Mouse (Mus musculus) forebrain, embryonic 14.5 days (tissue): ENCODE measurements around the gene Gm5622. TPM values are rescaled to one million over a fixed set of nuclear protein-coding genes. Genes with fewer than 3 reads are reported as not detected.
"Not testable (repeated sequence)": the region's sequence is repeated elsewhere in the genome, so short reads cannot be mapped to it uniquely, and the experiment has no call there.

Experiments
- ATAC-seq: fragments of 200-750 bp; cut with Nextera tagmentation; 2 replicates; pipeline ENCODE4 v1.8.0; 2017; ENCODE audit warnings: mild to moderate bottlenecking, moderate library complexity
- DNase-seq: peaks from one replicate; pipeline ENCODE4 v3.0.0-alpha.2; 2015; ENCODE audit warnings: low spot score
- H3K27ac ChIP-seq: fragments of 300-500 bp; sonication (generic); 2 replicates; pipeline ENCODE4 v1.5.1; 2014; ENCODE audit warnings: low read depth, mild to moderate bottlenecking, control low read depth, low read length, moderate library complexity
- H3K27me3 ChIP-seq: fragments of 300-500 bp; sonication (generic); replicated peaks from 2 replicates; pipeline ENCODE4 v1.6.1; 2014; ENCODE audit warnings: low read length, control low read depth, mixed read lengths; ENCODE audit not compliant: control insufficient read depth, insufficient read depth
- H3K36me3 ChIP-seq: fragments of 300-500 bp; sonication (generic); 2 replicates; pipeline ENCODE4 v1.6.1; 2014; ENCODE audit warnings: low read length, control low read depth; ENCODE audit not compliant: control insufficient read depth, insufficient read depth
- H3K4me1 ChIP-seq: fragments of 300-500 bp; sonication (generic); 2 replicates; pipeline ENCODE4 v1.6.1; 2014; ENCODE audit warnings: antibody characterized with exemption, low read length, control low read depth; ENCODE audit not compliant: control insufficient read depth, insufficient read depth
- H3K4me2 ChIP-seq: fragments of 300-500 bp; sonication (generic); 2 replicates; pipeline ENCODE4 v1.6.1; 2014; ENCODE audit warnings: mild to moderate bottlenecking, control low read depth, low read length
- H3K4me3 ChIP-seq: fragments of 300-500 bp; sonication (generic); 2 replicates; pipeline ENCODE4 v1.5.1; 2014; ENCODE audit warnings: low read depth, low read length, control low read depth
- H3K9ac ChIP-seq: fragments of 300-500 bp; sonication (generic); 2 replicates; pipeline ENCODE4 v1.6.1; 2014; ENCODE audit warnings: mild to moderate bottlenecking, low read length, control low read depth, moderate library complexity
- H3K9me3 ChIP-seq: fragments of 300-500 bp; sonication (generic); replicated peaks from 2 replicates; pipeline ENCODE4 v1.6.1; 2016; ENCODE audit warnings: low read length, control low read depth, mixed read lengths; ENCODE audit not compliant: control insufficient read depth
- WGBS: fragments of 180-500 bp; shearing (Covaris S2); extraction: QIAGEN DNeasy Blood & Tissue Kit; methylation state at CpG from one replicate; pipeline ENCODE4 v1.1.7; 2014; 5-methylcytosine and 5-hydroxymethylcytosine counted together
- polyA plus RNA-seq: library from polyadenylated mRNA; unstranded; fragments of >200 nt; fragmentation: Nextera tagmentation; extraction: Ambion mirVana; gene quantifications from 2 replicates; pipeline ENCODE4 v1.2.1, GENCODE M21; 2014

Gene Gm5622
- not detected in 2 replicates for polyA plus RNA-seq

GRCm38 (mm10) chr14:51552490-51552889 is at the start of gene Gm5622:
TSS of gene Gm5622 (plus strand) at chr14:51552790.
- H3K9ac ChIP-seq: no peak within 1 kb of the TSS
- no peaks in the 10 kb centered on the region for H3K9me3 ChIP-seq
- no peak within 1 kb of the TSS for H3K4me2 ChIP-seq
- H3K27ac ChIP-seq: no peak within 1 kb of the TSS
- DNase-seq (no peak), ATAC-seq (no peak)
- WGBS: 93% methylated on average over 4 of the region's 4 CpGs
- no peaks in the 10 kb centered on the region for H3K27me3 ChIP-seq
- no peaks in the 10 kb centered on the region for H3K4me1 ChIP-seq
- H3K4me3 ChIP-seq: no peak within 1 kb of the TSS
- no peaks in the 10 kb centered on the region for H3K36me3 ChIP-seq

- H3K27me3 ChIP-seq: no peaks in the 10 kb centered on the region
- no peaks in the 10 kb centered on the region for H3K36me3 ChIP-seq
- no peak overlapping the region for H3K27ac ChIP-seq
- WGBS: 97% methylated on average over 8 of the region's 8 CpGs
- H3K4me2 ChIP-seq: no peak overlapping the region
- no peak for ATAC-seq
- no peak overlapping the region for H3K4me3 ChIP-seq
- H3K9me3 ChIP-seq: no peaks in the 10 kb centered on the region
- H3K9ac ChIP-seq: no peak overlapping the region
- DNase-seq: no peak
- H3K4me1 ChIP-seq: no peaks in the 10 kb centered on the region
Measured at GRCm38 (mm10) chr14:51507416-51507815, 45.2 kb upstream of the Gm5622 start.

- 88% methylated on average over 2 of the region's 2 CpGs for WGBS
Measured at GRCm38 (mm10) chr14:51573963-51574362, 21.4 kb downstream of the Gm5622 start, which contains the start of gene Gm17175. TSS of gene Gm17175 (minus strand) at chr14:51574063.

GRCm38 (mm10) chr14:51592039-51592438 is 39.4 kb downstream of the Gm5622 start, which contains the start of gene Gm17174:
TSS of gene Gm17174 (minus strand) at chr14:51592139.
- not testable (repeated sequence) for H3K9ac ChIP-seq, H3K36me3 ChIP-seq, H3K27ac ChIP-seq, H3K4me1 ChIP-seq, H3K4me2 ChIP-seq, H3K4me3 ChIP-seq, H3K27me3 ChIP-seq, H3K9me3 ChIP-seq, ATAC-seq, DNase-seq
- WGBS: 92% methylated on average over 4 of the region's 4 CpGs

More at GRCm38 (mm10) chr14:51573963-51574362, 21.4 kb downstream of the Gm5622 start, which contains the start of gene Gm17175:
- H3K9ac ChIP-seq, H3K4me1 ChIP-seq, H3K4me3 ChIP-seq, H3K27ac ChIP-seq, H3K4me2 ChIP-seq, H3K9me3 ChIP-seq, DNase-seq, ATAC-seq, H3K27me3 ChIP-seq, H3K36me3 ChIP-seq: not testable (repeated sequence)

DNA sequence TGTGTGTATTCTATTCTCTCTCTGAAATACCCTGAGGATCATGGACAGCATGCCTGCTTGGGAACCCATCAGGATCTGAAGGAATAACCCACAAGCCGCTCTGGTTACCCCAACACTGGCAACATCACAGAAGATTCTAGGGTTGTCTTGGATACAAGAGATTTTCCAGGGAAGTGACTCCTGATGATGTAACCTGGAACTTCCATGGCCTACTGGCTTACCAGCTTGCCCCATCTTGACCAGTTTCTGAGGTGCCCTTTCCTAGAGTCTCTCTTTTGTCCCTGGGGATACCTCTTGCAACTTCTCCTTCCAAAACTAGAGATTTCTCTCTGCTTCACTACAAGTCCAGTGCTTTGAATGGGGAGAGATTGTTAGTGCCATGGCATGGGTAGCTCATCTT is 58.6 kb downstream of the Gm5622 start, which contains the start of gene Gm17078:
Gene Gm17078, minus strand, starts transcription at position 101 of the 400 bp plus-strand sequence.
- DNase-seq (no peak), ATAC-seq (no peak)
- Histone ChIP-seq H3K9ac (no peak within 1 kb of the TSS), H3K9me3 (no peaks in the 10 kb centered on the region), H3K36me3 (no peaks in the 10 kb centered on the region), H3K4me1 (no peaks in the 10 kb centered on the region), H3K27me3 (no peaks in the 10 kb centered on the region), H3K4me3 (no peak within 1 kb of the TSS), H3K4me2 (no peak within 1 kb of the TSS), H3K27ac (no peak within 1 kb of the TSS)
- WGBS: 82% methylated on average over 1 of the region's 1 CpGs

DNA sequence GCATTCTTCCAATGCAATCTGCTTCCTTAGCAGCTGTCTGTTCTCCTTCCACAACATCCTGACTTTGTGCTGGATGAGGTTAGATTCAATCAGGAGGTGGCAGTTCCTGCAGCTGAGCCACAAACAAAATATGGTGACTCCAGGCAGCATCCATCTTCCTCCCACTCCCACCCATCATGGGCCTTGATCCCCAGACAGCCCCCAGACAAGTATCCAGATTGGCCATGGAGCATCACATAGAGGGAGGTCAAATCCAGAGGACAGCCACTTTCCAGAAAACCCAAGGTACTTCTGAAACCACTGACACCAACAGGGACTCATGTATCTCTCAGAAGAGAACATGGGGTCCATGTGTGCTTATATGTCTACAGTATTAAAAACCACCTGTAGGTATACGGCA is 79.8 kb downstream of the Gm5622 start:
- ATAC-seq, H3K4me1 ChIP-seq, H3K27me3 ChIP-seq, DNase-seq, H3K9me3 ChIP-seq, H3K4me3 ChIP-seq, H3K27ac ChIP-seq, H3K9ac ChIP-seq, H3K36me3 ChIP-seq, H3K4me2 ChIP-seq: not testable (repeated sequence)
- 96% methylated on average over 1 of the region's 1 CpGs for WGBS

DNA sequence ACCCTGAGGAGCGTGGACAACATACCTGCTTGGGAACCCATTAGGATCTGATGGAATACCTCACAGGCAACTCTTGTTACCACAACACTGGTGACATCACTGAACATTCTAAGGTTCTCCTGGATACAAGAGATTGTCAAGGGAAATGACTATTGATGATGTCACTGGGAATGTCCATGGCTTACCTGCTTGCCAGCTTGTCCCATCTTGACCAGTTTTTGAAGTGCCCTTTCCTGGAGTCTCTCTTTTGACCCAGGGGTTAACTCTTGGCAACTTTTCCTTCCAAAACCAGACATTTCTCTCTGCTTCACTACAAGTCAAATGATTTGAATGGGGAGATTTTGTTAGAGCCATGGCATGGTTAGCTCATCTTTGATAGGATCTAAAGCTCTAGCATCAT is 83.0 kb downstream of the Gm5622 start, which contains the start of gene Gm4181:
Gene Gm4181, minus strand, starts transcription at position 101 of the 400 bp plus-strand sequence.
- not testable (repeated sequence) for H3K27me3 ChIP-seq, H3K4me3 ChIP-seq, H3K36me3 ChIP-seq, H3K27ac ChIP-seq, H3K4me1 ChIP-seq, H3K9ac ChIP-seq, ATAC-seq, H3K9me3 ChIP-seq, DNase-seq, H3K4me2 ChIP-seq
- WGBS: 88% methylated on average over 1 of the region's 1 CpGs

DNA sequence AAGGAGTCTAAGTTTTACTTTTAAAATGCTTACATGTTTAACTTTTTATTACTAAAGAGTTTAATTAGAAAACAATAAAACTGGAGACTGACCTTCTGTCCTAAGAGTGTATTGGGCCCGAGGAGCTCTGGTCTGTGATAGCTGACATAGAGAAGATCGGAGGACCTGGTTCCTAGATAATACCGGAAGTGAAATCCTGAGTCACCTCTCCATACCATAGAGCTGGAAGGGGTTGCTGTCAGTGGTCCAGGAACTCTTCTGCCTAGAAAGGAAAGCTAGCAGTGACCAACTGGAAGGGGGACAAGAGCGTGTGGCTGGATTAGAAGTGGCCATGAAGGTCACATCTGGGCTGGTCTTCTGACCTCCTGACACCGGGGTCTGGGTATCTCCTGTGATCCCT is 124.7 kb downstream of the Gm5622 start:
- no peak for DNase-seq
- Histone ChIP-seq H3K9ac (no peak overlapping the region), H3K27ac (no peak overlapping the region), H3K9me3 (no peaks in the 10 kb centered on the region), H3K4me1 (no peaks in the 10 kb centered on the region), H3K4me2 (no peak overlapping the region), H3K4me3 (no peak overlapping the region), H3K36me3 (no peaks in the 10 kb centered on the region), H3K27me3 (no peaks in the 10 kb centered on the region)
- no peak for ATAC-seq
- WGBS: 90% methylated on average over 5 of the region's 5 CpGs

GRCm38 (mm10) chr14:51695368-51695767 is 142.8 kb downstream of the Gm5622 start, which contains the start of gene Gm17079:
TSS of gene Gm17079 (minus strand) at chr14:51695468.
- H3K4me2 ChIP-seq, H3K4me1 ChIP-seq, H3K36me3 ChIP-seq, H3K27ac ChIP-seq, DNase-seq, ATAC-seq, H3K9ac ChIP-seq, H3K27me3 ChIP-seq, H3K4me3 ChIP-seq, H3K9me3 ChIP-seq: not testable (repeated sequence)
- WGBS: 78% methylated on average over 1 of the region's 2 CpGs
